In genomic region chr16:95702562-95703545, GRCm38 (mm10) we compare ENCODE assay signal across 8 mouse cellular contexts. TPM values are rescaled to one million over a fixed set of nuclear protein-coding genes. Genes with fewer than 3 reads are reported as not detected.
A peak's percentile ranks its signal among the peaks of the same experiment; 100 is the strongest.
DNase-seq lines count a peak whose midpoint lies in the region; ATAC-seq and TF ChIP-seq lines count a peak whose summit lies in the region.

No protein-coding gene starts in this region.

- peak overlapping the region; percentile 99 for H3K9ac ChIP-seq in intestine, embryonic 16.5 days (ENCODE audit: low read depth, low read length)

- no peak for TF ChIP-seq POLR2A in testis, adult 2 months (IDR thresholded peaks at IDR 0.05; ENCODE audit: control insufficient read depth, low read depth, low read length)

- H3K4me1 ChIP-seq in testis, adult 2 months (ENCODE audit: control insufficient read depth, insufficient read depth, low read length): peaks cover 5% of the 10 kb centered on the region
- H3K4me1 ChIP-seq in forebrain, embryonic 10.5 days: peaks cover 32% of the 10 kb centered on the region
- peaks cover 26% of the 10 kb centered on the region for H3K4me1 ChIP-seq in intestine, embryonic 16.5 days (ENCODE audit: control insufficient read depth, insufficient read depth, low read length)
- H3K4me1 ChIP-seq in megakaryocyte, embryonic 14.5 days: peaks cover 20% of the 10 kb centered on the region

- 1% methylated on average over 62 of the region's 62 CpGs for WGBS in forebrain, embryonic 10.5 days
- under 1% methylated on average over 62 of the region's 62 CpGs for WGBS in intestine, embryonic 16.5 days

- peak overlapping the region; percentile 85 for H3K4me3 ChIP-seq in testis, adult 2 months (ENCODE audit: control insufficient read depth, low read depth, low read length)
- H3K4me3 ChIP-seq in forebrain, embryonic 10.5 days: peak overlapping the region; percentile 86
- peak overlapping the region; percentile 95 for H3K4me3 ChIP-seq in intestine, embryonic 16.5 days (ENCODE audit: low read length)
- peak overlapping the region; percentile 97 for H3K4me3 ChIP-seq in megakaryocyte, embryonic 14.5 days (replicated peaks)

- peak; percentile 76 for ATAC-seq in intestine, embryonic 16.5 days

- no peaks in the 10 kb centered on the region for H3K36me3 ChIP-seq in testis, adult 2 months (ENCODE audit: control insufficient read depth, insufficient read depth, low read length)
- peaks cover 11% of the 10 kb centered on the region for H3K36me3 ChIP-seq in forebrain, embryonic 10.5 days (replicated peaks)
- H3K36me3 ChIP-seq in intestine, embryonic 16.5 days (ENCODE audit: control insufficient read depth, insufficient read depth, low read length): no peaks in the 10 kb centered on the region
- peaks cover 6% of the 10 kb centered on the region for H3K36me3 ChIP-seq in megakaryocyte, embryonic 14.5 days (replicated peaks; ENCODE audit: low read length)

- no peaks in the 10 kb centered on the region for H3K9me3 ChIP-seq in forebrain, embryonic 10.5 days
- no peaks in the 10 kb centered on the region for H3K9me3 ChIP-seq in intestine, embryonic 16.5 days (ENCODE audit: control insufficient read depth, low read length)
- no peaks in the 10 kb centered on the region for H3K9me3 ChIP-seq in megakaryocyte, embryonic 14.5 days

- no peak overlapping the region for H3K27ac ChIP-seq in testis, adult 2 months (ENCODE audit: control insufficient read depth, insufficient read depth, low read depth, low read length)
- peak overlapping the region; percentile 92 for H3K27ac ChIP-seq in forebrain, embryonic 10.5 days
- H3K27ac ChIP-seq in intestine, embryonic 16.5 days (ENCODE audit: low read length): peak overlapping the region; percentile 98

- H3K4me2 ChIP-seq in intestine, embryonic 16.5 days (ENCODE audit: low read depth, low read length): peak overlapping the region; percentile 77

- H3K27me3 ChIP-seq in testis, adult 2 months (ENCODE audit: control insufficient read depth, insufficient read depth, low read length): no peaks in the 10 kb centered on the region
- peaks cover 51% of the 10 kb centered on the region for H3K27me3 ChIP-seq in forebrain, embryonic 10.5 days (ENCODE audit: poor library complexity, severe bottlenecking)
- H3K27me3 ChIP-seq in intestine, embryonic 16.5 days (replicated peaks; ENCODE audit: control insufficient read depth, insufficient read depth, low read length): no peaks in the 10 kb centered on the region
- H3K27me3 ChIP-seq in megakaryocyte, embryonic 14.5 days (replicated peaks): peaks cover 65% of the 10 kb centered on the region

- no peak for TF ChIP-seq CTCF in testis, adult 2 months (IDR thresholded peaks at IDR 0.05; ENCODE audit: control insufficient read depth, insufficient read depth, insufficient replicate concordance, low read depth, low read length)

- peak; percentile 32 for DNase-seq in adrenal gland, adult 2 months
- no peak for DNase-seq in adrenal gland, postnatal 4 days (ENCODE audit: low spot score in 2 of 2)
- no peak for DNase-seq in testis, postnatal 14 days (ENCODE audit: low spot score)
- DNase-seq in forebrain, embryonic 10.5 days (ENCODE audit: extremely low spot score, low spot score): peak; percentile 51
- peak; percentile 44 for DNase-seq in thymus, postnatal 0 days (ENCODE audit: low spot score)

RNA-seq across cellular contexts. Expression of gene Ets2, which starts 1.0 kb away (rescaled TPM):
- total RNA-seq in adrenal gland, adult 2 months (2021): 10 to 100 TPM; 40.1 to 47.7 TPM
- 97.9 and 122 TPM in 2 replicates for polyA plus RNA-seq in adrenal gland, adult 2 months (2012; rRNA removed)
- 10 to 100 TPM; 64.8 to 73.7 TPM for total RNA-seq in adrenal gland, postnatal 4 days (2021)
- 1.0 and 1.4 TPM in 2 replicates for polyA plus RNA-seq in testis, adult 2 months (2012; rRNA removed)
- 14.2 and 16.8 TPM in 2 replicates for polyA plus RNA-seq in forebrain, embryonic 10.5 days (2016; fragmentation: Nextera tagmentation; extraction: Ambion mirVana)
- 58.6 and 59.8 TPM in 2 replicates for polyA plus RNA-seq in intestine, embryonic 16.5 days (2015; fragmentation: Nextera tagmentation; extraction: Ambion mirVana)
- 0.97 and 5.2 TPM in 2 replicates for polyA plus RNA-seq in megakaryocyte, embryonic 14.5 days (2012; ENCODE audit: insufficient read depth, low replicate concordance)
- 255 and 277 TPM in 2 replicates for polyA plus RNA-seq in thymus, postnatal 0 days (2015; fragmentation: Nextera tagmentation; extraction: Ambion mirVana)

Comparison
In these comparisons a context has a peak if more than half of its experiments do, and no peak if none do; other contexts are left out.
1. DNase-seq: peak in adrenal gland, adult 2 months (single experiment), forebrain, embryonic 10.5 days (single experiment) and thymus, postnatal 0 days (single experiment); none in adrenal gland, postnatal 4 days (0 of 2) and testis, postnatal 14 days (single experiment).
2. Peak in every context shown above with its lines, with median percentiles within 50 percentile points of each other: H3K4me3 ChIP-seq.